Mouse (Mus musculus): ENCODE results near the gene Zg16. TPM values are rescaled to one million over a fixed set of nuclear protein-coding genes. Genes with fewer than 3 reads are reported as not detected.

Zg16 gene
- polyA plus RNA-seq, 1 experiment: not detected

DNA sequence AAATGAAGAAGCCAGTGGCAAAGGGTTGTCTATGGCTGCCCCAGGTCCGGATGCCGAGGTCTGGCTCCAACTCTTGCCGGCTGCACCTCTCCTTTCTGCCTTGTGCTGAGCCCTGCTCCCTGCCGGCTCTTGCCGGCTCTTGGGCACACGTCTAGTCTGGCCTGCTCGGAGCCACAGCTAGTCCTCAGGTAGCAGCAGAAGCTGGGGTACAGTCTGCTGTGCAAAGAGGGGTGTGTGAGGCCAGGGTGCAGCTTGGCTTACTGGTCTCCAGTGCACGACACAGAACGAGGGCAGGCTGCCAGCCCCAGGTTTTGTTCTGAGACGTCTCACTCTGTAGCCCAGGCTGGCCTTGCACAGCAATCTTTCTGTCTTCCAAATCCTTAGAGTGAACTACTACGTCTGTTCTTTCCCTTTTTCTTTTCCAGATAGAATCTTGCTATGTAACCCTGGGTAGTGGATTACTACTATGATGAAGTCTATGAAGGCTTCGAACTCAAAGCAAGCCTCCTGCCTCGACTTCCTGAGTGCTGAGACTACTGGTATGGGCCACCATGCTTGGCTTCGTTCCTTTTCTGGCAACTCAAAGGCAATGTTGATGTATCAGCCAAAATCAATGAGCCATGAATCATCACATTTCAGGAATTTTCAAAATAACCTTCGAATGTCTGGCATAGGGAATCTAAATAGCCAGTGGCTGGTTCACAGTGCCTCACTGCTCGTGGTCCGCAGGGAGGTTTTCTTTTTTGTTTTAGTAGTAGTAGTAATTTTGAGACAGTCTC is 77.6 kb downstream of the Zg16 start:
- no peaks in the 10 kb centered on the region for H3K36me3 ChIP-seq (ENCODE audit: control insufficient read depth, insufficient read depth)
- H3ac ChIP-seq (ENCODE audit: control insufficient read depth, insufficient read length): peak overlapping the region; percentile 20
- no peak for TF ChIP-seq MYOD1 (IDR thresholded peaks at IDR 0.05; ENCODE audit: control insufficient read depth in 1 of 3, insufficient read length in 2 of 3, low read depth in 2 of 3)
- TF ChIP-seq E2F4 (IDR thresholded peaks at IDR 0.05; ENCODE audit: insufficient read depth): no peak
- TF ChIP-seq POLR2A (IDR thresholded peaks at IDR 0.05; ENCODE audit: insufficient read length, low read depth): peak; percentile 4
- no peak for TF ChIP-seq TCF3 (IDR thresholded peaks at IDR 0.05; ENCODE audit: insufficient read length, low read depth)
- TF ChIP-seq POLR2AphosphoS2 (IDR thresholded peaks at IDR 0.05; ENCODE audit: insufficient read length, low read depth): peak; percentile 6
- TF ChIP-seq SRF (IDR thresholded peaks at IDR 0.05; ENCODE audit: control insufficient read depth, insufficient read length, low read depth): no peak
- TF ChIP-seq TCF12 (IDR thresholded peaks at IDR 0.05; ENCODE audit: insufficient read depth, poor library complexity, severe bottlenecking): no peak
- peak overlapping the region; percentile 69 for H3K4me2 ChIP-seq (ENCODE audit: low read depth)
- no peaks in the 10 kb centered on the region for H3K27me3 ChIP-seq (ENCODE audit: control insufficient read depth, insufficient read depth, insufficient read length)
- H3K4me3 ChIP-seq: no peak overlapping the region
- H3K79me2 ChIP-seq (ENCODE audit: control insufficient read depth, insufficient read depth): peaks cover 35% of the 10 kb centered on the region

DNA sequence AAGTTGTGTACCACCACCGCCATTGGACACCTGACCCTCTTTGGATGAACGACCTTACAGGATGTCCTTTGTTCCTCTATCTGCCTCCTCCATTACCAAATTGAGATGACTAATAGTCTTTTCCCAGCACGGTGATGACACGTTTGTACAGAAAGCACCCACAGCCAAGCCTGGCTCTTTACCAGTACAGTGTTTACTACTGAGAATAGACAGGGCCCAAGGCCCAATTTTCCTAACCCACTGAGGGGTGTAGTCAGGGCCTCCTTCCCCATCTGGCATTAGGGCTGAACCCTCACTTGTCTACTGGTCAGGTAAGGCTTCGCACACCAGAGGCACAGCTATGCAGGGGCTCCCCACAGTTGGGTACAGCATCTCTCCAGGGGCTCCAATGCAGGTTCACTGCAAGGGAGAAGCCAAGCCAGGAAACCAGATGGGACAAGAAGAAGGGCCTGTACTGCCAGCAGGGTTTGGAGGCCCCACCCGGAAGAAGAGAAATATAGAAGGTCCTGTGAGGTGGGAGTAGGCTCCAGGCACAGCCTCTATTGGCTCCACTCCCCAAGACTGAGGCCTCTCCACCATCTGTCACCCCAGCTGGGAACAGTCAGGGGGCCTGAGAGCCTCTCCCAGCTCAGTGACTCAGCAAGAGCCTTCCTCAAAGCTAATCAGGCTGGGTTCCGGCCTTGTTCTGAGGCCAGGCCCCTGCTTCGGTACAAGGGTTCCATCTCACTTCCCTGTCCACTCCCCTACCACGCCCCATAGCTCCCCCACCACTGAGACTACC is 78.7 kb downstream of the Zg16 start:
- Histone ChIP-seq H3K4me3 (no peak overlapping the region), H3K4me2 (ENCODE audit: low read depth) (peak overlapping the region; percentile 69)

DNA sequence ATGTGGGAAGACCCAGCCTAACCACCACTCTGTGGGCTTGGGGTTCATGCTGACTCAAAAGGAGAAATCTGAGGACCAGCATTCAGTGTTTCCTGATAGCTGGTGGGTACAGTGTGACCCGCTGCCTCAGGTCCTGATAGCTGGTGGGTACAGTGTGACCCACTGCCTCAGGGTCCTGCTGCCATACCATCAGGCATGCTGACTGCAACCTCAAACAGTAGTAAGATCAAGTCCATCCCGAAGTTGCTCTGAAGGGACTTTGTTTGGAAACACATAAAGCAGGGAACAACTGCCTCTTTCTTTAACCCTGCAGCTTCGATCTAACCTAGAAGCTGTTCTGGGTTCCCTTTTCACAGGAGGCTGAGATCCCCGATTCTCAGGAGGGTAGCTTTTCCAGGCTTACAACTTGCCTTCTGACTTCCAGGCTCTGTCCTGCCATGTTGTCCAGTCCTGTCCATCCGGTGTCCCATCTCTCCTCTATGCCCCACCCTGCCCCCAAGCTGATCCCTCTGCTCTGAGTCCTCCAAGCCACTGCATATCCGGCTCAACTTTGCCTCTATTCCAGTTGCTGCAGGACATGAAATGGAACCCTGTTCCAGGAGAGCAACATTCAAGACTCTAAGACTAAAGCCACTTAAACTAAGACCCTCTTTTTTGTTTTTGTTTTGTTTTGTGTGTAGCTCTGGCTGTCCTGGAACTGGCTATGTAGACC is 79.7 kb downstream of the Zg16 start:
- no peak overlapping the region for H3K4me3 ChIP-seq
- H3K36me3 ChIP-seq (ENCODE audit: control insufficient read depth, insufficient read depth): no peaks in the 10 kb centered on the region
- H3K27me3 ChIP-seq (ENCODE audit: control insufficient read depth, insufficient read depth, insufficient read length): no peaks in the 10 kb centered on the region
- no peak overlapping the region for H3ac ChIP-seq (ENCODE audit: control insufficient read depth, insufficient read length)
- peaks cover 17% of the 10 kb centered on the region for H3K79me2 ChIP-seq (ENCODE audit: control insufficient read depth, insufficient read depth)
- H3K4me2 ChIP-seq (ENCODE audit: low read depth): no peak overlapping the region
- TF ChIP-seq TCF12 (IDR thresholded peaks at IDR 0.05; ENCODE audit: insufficient read depth, poor library complexity, severe bottlenecking): no peak
- no peak for TF ChIP-seq CEBPB (IDR thresholded peaks at IDR 0.05; ENCODE audit: insufficient read depth, poor library complexity, severe bottlenecking)
- TF ChIP-seq REST (IDR thresholded peaks at IDR 0.05; ENCODE audit: insufficient read depth, insufficient read length): no peak
- no peak for TF ChIP-seq POLR2A (IDR thresholded peaks at IDR 0.05; ENCODE audit: insufficient read length, low read depth)
- no peak for TF ChIP-seq MYOD1 (IDR thresholded peaks at IDR 0.05; ENCODE audit: control insufficient read depth in 1 of 3, insufficient read length in 2 of 3, low read depth in 2 of 3)
- no peak for TF ChIP-seq MYOG (IDR thresholded peaks at IDR 0.05; ENCODE audit: control insufficient read depth in 1 of 3, insufficient read depth in 1 of 3, insufficient read length in 2 of 3, low read depth in 2 of 3)
- no peak for TF ChIP-seq SRF (IDR thresholded peaks at IDR 0.05; ENCODE audit: control insufficient read depth, insufficient read length, low read depth)
- no peak for TF ChIP-seq MAX (IDR thresholded peaks at IDR 0.05; ENCODE audit: low read depth)
- no peak for TF ChIP-seq POLR2AphosphoS2 (IDR thresholded peaks at IDR 0.05; ENCODE audit: insufficient read length, low read depth)
- TF ChIP-seq USF1 (IDR thresholded peaks at IDR 0.05; ENCODE audit: low read depth): no peak
- TF ChIP-seq E2F4 (IDR thresholded peaks at IDR 0.05; ENCODE audit: insufficient read depth): no peak
- no peak for TF ChIP-seq TCF3 (IDR thresholded peaks at IDR 0.05; ENCODE audit: insufficient read length, low read depth)

More for the DNA sequence above, 78.7 kb downstream of the Zg16 start:
- TF ChIP-seq TCF3 (IDR thresholded peaks at IDR 0.05; ENCODE audit: insufficient read length, low read depth) (no peak), SRF (IDR thresholded peaks at IDR 0.05; ENCODE audit: control insufficient read depth, insufficient read length, low read depth) (no peak), REST (IDR thresholded peaks at IDR 0.05; ENCODE audit: insufficient read depth, insufficient read length) (no peak), POLR2A (IDR thresholded peaks at IDR 0.05; ENCODE audit: insufficient read length, low read depth) (peak; percentile 31), E2F4 (IDR thresholded peaks at IDR 0.05; ENCODE audit: insufficient read depth) (no peak), MYOD1 (IDR thresholded peaks at IDR 0.05; ENCODE audit: control insufficient read depth in 1 of 3, insufficient read length in 2 of 3, low read depth in 2 of 3) (peak; percentile 3 to 78 (median 49)), CEBPB (IDR thresholded peaks at IDR 0.05; ENCODE audit: insufficient read depth, poor library complexity, severe bottlenecking) (no peak), POLR2AphosphoS2 (IDR thresholded peaks at IDR 0.05; ENCODE audit: insufficient read length, low read depth) (peak; percentile 23), TCF12 (IDR thresholded peaks at IDR 0.05; ENCODE audit: insufficient read depth, poor library complexity, severe bottlenecking) (peak; percentile 41), MYOG (IDR thresholded peaks at IDR 0.05; ENCODE audit: control insufficient read depth in 1 of 3, insufficient read depth in 1 of 3, insufficient read length in 2 of 3, low read depth in 2 of 3) (peak in 2 of 3 experiments; percentile 71 to 83)
- Histone ChIP-seq H3ac (ENCODE audit: control insufficient read depth, insufficient read length) (peak overlapping the region; percentile 20), H3K27me3 (ENCODE audit: control insufficient read depth, insufficient read depth, insufficient read length) (no peaks in the 10 kb centered on the region), H3K79me2 (ENCODE audit: control insufficient read depth, insufficient read depth) (peaks cover 25% of the 10 kb centered on the region), H3K36me3 (ENCODE audit: control insufficient read depth, insufficient read depth) (no peaks in the 10 kb centered on the region)

DNA sequence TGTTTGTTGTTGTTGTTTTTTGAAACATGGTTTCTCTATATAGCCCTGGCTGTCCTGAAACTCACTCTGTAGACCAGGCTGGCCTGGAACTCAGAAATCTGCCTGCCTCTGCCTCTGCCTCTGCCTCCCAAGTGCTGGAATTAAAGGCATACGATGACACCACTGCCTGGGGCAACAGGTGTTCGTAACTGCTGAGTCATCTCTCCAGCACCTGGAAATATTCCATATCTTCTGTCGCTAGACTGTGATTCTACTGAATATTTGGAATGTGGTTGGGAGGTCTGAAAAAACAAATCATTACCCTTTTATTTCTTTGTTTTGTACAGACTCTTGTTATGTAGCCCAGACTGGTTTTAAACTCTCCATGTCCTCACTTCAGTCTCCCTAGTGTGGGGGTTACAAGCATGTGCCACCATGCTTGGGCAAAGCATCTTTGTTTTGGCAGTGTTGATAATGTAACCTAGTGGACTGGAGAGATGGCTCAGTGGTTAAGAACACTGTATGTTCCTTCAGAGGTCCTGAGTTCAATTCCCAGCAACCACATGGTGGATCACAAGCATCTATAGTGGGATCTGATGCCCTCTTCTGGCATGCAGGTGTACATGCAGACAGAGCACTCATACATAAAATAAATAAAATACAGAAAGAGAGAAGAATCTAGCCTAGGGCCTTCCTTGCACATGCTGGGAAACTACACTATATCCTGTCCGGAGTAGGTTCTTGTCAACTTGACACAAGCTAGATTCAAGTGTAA is 82.8 kb downstream of the Zg16 start:
- TF ChIP-seq MYOD1 (IDR thresholded peaks at IDR 0.05; ENCODE audit: control insufficient read depth in 1 of 3, insufficient read length in 2 of 3, low read depth in 2 of 3): peak in 2 of 3 experiments; percentile 56 to 69
- no peak for TF ChIP-seq CEBPB (IDR thresholded peaks at IDR 0.05; ENCODE audit: insufficient read depth, poor library complexity, severe bottlenecking)
- H3ac ChIP-seq (ENCODE audit: control insufficient read depth, insufficient read length): no peak overlapping the region
- no peaks in the 10 kb centered on the region for H3K27me3 ChIP-seq (ENCODE audit: control insufficient read depth, insufficient read depth, insufficient read length)
- no peak overlapping the region for H3K4me2 ChIP-seq (ENCODE audit: low read depth)
- no peaks in the 10 kb centered on the region for H3K36me3 ChIP-seq (ENCODE audit: control insufficient read depth, insufficient read depth)
- peaks cover 6% of the 10 kb centered on the region for H3K79me2 ChIP-seq (ENCODE audit: control insufficient read depth, insufficient read depth)
- no peak overlapping the region for H3K4me3 ChIP-seq
